Mouse (Mus musculus): ENCODE results near the gene Ick. TPM values are rescaled to one million over a fixed set of nuclear protein-coding genes. Genes with fewer than 3 reads are reported as not detected.

Ick gene
- total RNA-seq, 1 experiment from 2014 or later = 3.4 TPM

Other genes starting within 250 kb of the Ick start
- gene Elovl5, start 191.8 kb upstream of the Ick start, total RNA-seq (2017) = 127 to 171 TPM (median 154 TPM) in 3 replicates
- not detected in 3 replicates for gene Gcm1, start 57.3 kb upstream of the Ick start, total RNA-seq (2017)
- 43.6 to 76.3 TPM (median 68.7 TPM) in 3 replicates for gene Fbxo9, start 127 bp upstream of the Ick start, total RNA-seq (2017)
- gene Gsta4, start 73.6 kb downstream of the Ick start, total RNA-seq (2017) = 0.68 TPM in 1 of 3 replicates, not detected in the others
- gene Gsta1, start 121.5 kb downstream of the Ick start, total RNA-seq (2017) = not detected in 3 replicates
- gene Gm3776, start 147.9 kb downstream of the Ick start, total RNA-seq (2017) = not detected in 3 replicates
- gene Gm10639, start 180.7 kb downstream of the Ick start, total RNA-seq (2017) = not detected in 3 replicates
- not detected in 3 replicates for gene Omt2a, start 205.6 kb downstream of the Ick start, total RNA-seq (2017)
- gene Omt2b, start 218.4 kb downstream of the Ick start, total RNA-seq (2017) = not detected in 3 replicates
- 2.0 TPM in 1 of 3 replicates, not detected in the others for gene Gsta2, start 246.6 kb downstream of the Ick start, total RNA-seq (2017)

Data from monocyte, adult 5-6 weeks (primary cell).